Mouse (Mus musculus): ENCODE results near the gene Olfr648.

DNA sequence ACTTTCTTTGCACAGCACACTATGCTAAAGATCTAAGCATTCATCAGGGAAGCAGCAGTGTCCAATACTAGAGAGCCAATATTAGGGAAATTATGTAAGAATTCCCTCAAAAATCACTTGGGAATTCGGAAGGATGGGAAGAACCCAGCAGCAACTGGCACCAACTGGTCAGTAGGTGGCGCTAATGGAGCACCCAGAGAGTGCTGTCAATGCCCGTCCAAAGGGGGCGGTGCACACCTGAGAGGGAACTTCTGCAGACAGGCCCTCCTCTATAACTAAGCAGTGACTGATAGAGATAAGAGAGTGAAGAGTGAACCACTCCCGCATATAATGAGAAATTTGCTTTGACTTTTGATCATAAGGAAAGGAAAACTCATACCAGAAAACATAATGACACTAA lies 16.6 kb upstream of the Olfr648 start:
- TF ChIP-seq CTCF (IDR thresholded peaks at IDR 0.05; ENCODE audit: control insufficient read depth, insufficient read depth, insufficient replicate concordance, low read depth, low read length) (peak; percentile 88; the same call in 1 of the 2 replicates), POLR2A (IDR thresholded peaks at IDR 0.05; ENCODE audit: control insufficient read depth, low read depth, low read length) (no peak)

Data from testis, adult 2 months (tissue).